7 mouse cellular contexts compared by ENCODE assay signal in genomic region chr4:35099210-35099864, GRCm38 (mm10). TPM values are rescaled to one million over a fixed set of nuclear protein-coding genes. Genes with fewer than 3 reads are reported as not detected.
A peak's percentile ranks its signal among the peaks of the same experiment; 100 is the strongest.
DNase-seq lines count a peak whose midpoint lies in the region; ATAC-seq and TF ChIP-seq lines count a peak whose summit lies in the region.

No protein-coding gene starts in this region.

- peaks cover 25% of the 10 kb centered on the region; the same call in 1 of the 2 replicates for H3K4me1 ChIP-seq in lung, postnatal 0 days (ENCODE audit: insufficient read depth, low read depth, low read length)
- H3K4me1 ChIP-seq in forebrain, embryonic 11.5 days (replicated peaks; ENCODE audit: control insufficient read depth, insufficient read depth, low read length): peaks cover 15% of the 10 kb centered on the region
- peaks cover 31% of the 10 kb centered on the region for H3K4me1 ChIP-seq in liver, embryonic 11.5 days (replicated peaks; ENCODE audit: control insufficient read depth, insufficient read depth, low read length)
- peaks cover 34% of the 10 kb centered on the region for H3K4me1 ChIP-seq in stomach, embryonic 16.5 days (ENCODE audit: control insufficient read depth, insufficient read depth, low read length)

- peak overlapping the region; percentile 16 for H3K4me3 ChIP-seq in lung, postnatal 0 days (ENCODE audit: low read depth, low read length)
- H3K4me3 ChIP-seq in forebrain, embryonic 11.5 days (ENCODE audit: low read depth, low read length): peak overlapping the region; percentile 26
- peak overlapping the region; percentile 44 for H3K4me3 ChIP-seq in liver, embryonic 11.5 days (ENCODE audit: low read depth, low read length)
- peak overlapping the region; percentile 42 for H3K4me3 ChIP-seq in stomach, embryonic 16.5 days (replicated peaks; ENCODE audit: low read length)

- peak overlapping the region; percentile 52 for H3K4me2 ChIP-seq in lung, postnatal 0 days (replicated peaks; ENCODE audit: low read depth, low read length)
- peak overlapping the region; percentile 61 for H3K4me2 ChIP-seq in forebrain, embryonic 11.5 days (ENCODE audit: low read depth, low read length, severe bottlenecking)
- peak overlapping the region; percentile 79 for H3K4me2 ChIP-seq in liver, embryonic 11.5 days
- H3K4me2 ChIP-seq in stomach, embryonic 16.5 days (ENCODE audit: low read depth, low read length): peak overlapping the region; percentile 63

- TF ChIP-seq EP300 in lung, postnatal 0 days (IDR thresholded peaks at IDR 0.05): no peak; the same call in 1 of the 2 replicates

- H3K36me3 ChIP-seq in lung, postnatal 0 days (ENCODE audit: insufficient read depth, low read length): no peaks in the 10 kb centered on the region
- H3K36me3 ChIP-seq in forebrain, embryonic 11.5 days (ENCODE audit: control insufficient read depth, insufficient read depth, low read length): no peaks in the 10 kb centered on the region
- H3K36me3 ChIP-seq in liver, embryonic 11.5 days (ENCODE audit: control insufficient read depth, insufficient read depth, low read length): no peaks in the 10 kb centered on the region
- no peaks in the 10 kb centered on the region for H3K36me3 ChIP-seq in stomach, embryonic 16.5 days (ENCODE audit: control insufficient read depth, insufficient read depth, low read length)

- no peak overlapping the region for H3K9ac ChIP-seq in lung, postnatal 0 days (replicated peaks; ENCODE audit: low read depth)
- H3K9ac ChIP-seq in forebrain, embryonic 11.5 days (ENCODE audit: low read length): peak overlapping the region; percentile 29
- H3K9ac ChIP-seq in liver, embryonic 11.5 days (ENCODE audit: low read depth, low read length): no peak overlapping the region; the same call in 1 of the 2 replicates
- peak overlapping the region; percentile 59; the same call in 1 of the 2 replicates for H3K9ac ChIP-seq in stomach, embryonic 16.5 days (ENCODE audit: low read length)

- peak overlapping the region; percentile 54; the same call in 1 of the 2 replicates for H3K27ac ChIP-seq in lung, postnatal 0 days (ENCODE audit: low read length)
- 0 out of 2 replicates have a peak overlapping the region, but pooled peaks have one; percentile 37 for H3K27ac ChIP-seq in forebrain, embryonic 11.5 days (ENCODE audit: low read depth, low read length)
- no peak overlapping the region for H3K27ac ChIP-seq in liver, embryonic 11.5 days (ENCODE audit: low read depth, low read length)
- H3K27ac ChIP-seq in stomach, embryonic 16.5 days (ENCODE audit: low read length): peak overlapping the region; percentile 91

- 18% methylated on average over 17 of the region's 17 CpGs for WGBS in lung, postnatal 0 days
- 22% methylated on average over 17 of the region's 17 CpGs for WGBS in forebrain, embryonic 11.5 days
- WGBS in liver, embryonic 11.5 days: 29% methylated on average over 17 of the region's 17 CpGs
- 15% methylated on average over 17 of the region's 17 CpGs for WGBS in stomach, embryonic 16.5 days

- no peaks in the 10 kb centered on the region for H3K9me3 ChIP-seq in lung, postnatal 0 days (ENCODE audit: low read length)
- no peaks in the 10 kb centered on the region for H3K9me3 ChIP-seq in forebrain, embryonic 11.5 days (ENCODE audit: control insufficient read depth, low read length)
- H3K9me3 ChIP-seq in liver, embryonic 11.5 days (ENCODE audit: control insufficient read depth, low read length): no peaks in the 10 kb centered on the region
- no peaks in the 10 kb centered on the region for H3K9me3 ChIP-seq in stomach, embryonic 16.5 days (replicated peaks; ENCODE audit: control insufficient read depth, low read length)

- ATAC-seq in lung, postnatal 0 days: no peak
- peak; percentile 54 for ATAC-seq in forebrain, embryonic 11.5 days (replicated peaks; ENCODE audit: low FRiP score)
- ATAC-seq in liver, embryonic 11.5 days (replicated peaks; ENCODE audit: low FRiP score): no peak
- ATAC-seq in stomach, embryonic 16.5 days (ENCODE audit: insufficient read depth, low FRiP score): no peak

- no peak for TF ChIP-seq CTCF in lung, postnatal 0 days (IDR thresholded peaks at IDR 0.05)

- DNase-seq in lung, postnatal 0 days (ENCODE audit: low spot score): peak; percentile 39
- DNase-seq in lung, adult 18-20 months: no peak
- peak; percentile 65 for DNase-seq in forebrain, embryonic 11.5 days (ENCODE audit: low spot score)
- DNase-seq in liver, embryonic 11.5 days (ENCODE audit: low spot score): no peak
- no peak for DNase-seq in adrenal gland, postnatal 10 days
- DNase-seq in layer of hippocampus, adult 11-12 months (ENCODE audit: low spot score): no peak

- no peaks in the 10 kb centered on the region for H3K27me3 ChIP-seq in lung, postnatal 0 days (replicated peaks; ENCODE audit: insufficient read depth, low read length)
- no peaks in the 10 kb centered on the region for H3K27me3 ChIP-seq in forebrain, embryonic 11.5 days (ENCODE audit: control insufficient read depth, insufficient read depth, low read length)
- no peaks in the 10 kb centered on the region for H3K27me3 ChIP-seq in liver, embryonic 11.5 days (replicated peaks; ENCODE audit: control insufficient read depth, insufficient read depth, low read length)
- no peaks in the 10 kb centered on the region for H3K27me3 ChIP-seq in stomach, embryonic 16.5 days (ENCODE audit: control insufficient read depth, insufficient read depth, low read length)

RNA-seq across cellular contexts. Expression of gene Ifnk, which starts 52.5 kb away (rescaled TPM):
- polyA plus RNA-seq in lung, postnatal 0 days (2015; fragmentation: Nextera tagmentation; extraction: Ambion mirVana): 0.16 and 0.18 TPM in 2 replicates
- 0.56 TPM in 1 of 2 replicates, not detected in the other for polyA plus RNA-seq in forebrain, embryonic 11.5 days (2014; fragmentation: Nextera tagmentation; extraction: Ambion mirVana)
- 0.39 TPM in 1 of 2 replicates, not detected in the other for polyA plus RNA-seq in liver, embryonic 11.5 days (2014; fragmentation: Nextera tagmentation; extraction: Ambion mirVana)
- polyA plus RNA-seq in stomach, embryonic 16.5 days (2015; fragmentation: Nextera tagmentation; extraction: Ambion mirVana): 0.30 and 0.34 TPM in 2 replicates
- total RNA-seq in adrenal gland, postnatal 10 days (2021): not detected

RNA-seq across cellular contexts. Expression of gene Mob3b, which starts 57.9 kb away (rescaled TPM):
- polyA plus RNA-seq in lung, postnatal 0 days (2015; fragmentation: Nextera tagmentation; extraction: Ambion mirVana): 14.7 and 14.8 TPM in 2 replicates
- 18.9 and 20.0 TPM in 2 replicates for polyA plus RNA-seq in forebrain, embryonic 11.5 days (2014; fragmentation: Nextera tagmentation; extraction: Ambion mirVana)
- 6.7 and 7.6 TPM in 2 replicates for polyA plus RNA-seq in liver, embryonic 11.5 days (2014; fragmentation: Nextera tagmentation; extraction: Ambion mirVana)
- polyA plus RNA-seq in stomach, embryonic 16.5 days (2015; fragmentation: Nextera tagmentation; extraction: Ambion mirVana): 24.3 and 26.8 TPM in 2 replicates
- total RNA-seq in adrenal gland, postnatal 10 days (2021): 10 to 100 TPM; 20.9 to 24.1 TPM

Comparison
In these comparisons a context has a peak if more than half of its experiments do, and no peak if none do; other contexts are left out.
1. DNase-seq: peak in lung, postnatal 0 days (single experiment) and forebrain, embryonic 11.5 days (single experiment); none in lung, adult 18-20 months (0 of 2), liver, embryonic 11.5 days (single experiment), adrenal gland, postnatal 10 days (single experiment) and layer of hippocampus, adult 11-12 months (single experiment).
2. H3K9ac ChIP-seq: peak in forebrain, embryonic 11.5 days (single experiment) and stomach, embryonic 16.5 days (single experiment); none in lung, postnatal 0 days (single experiment) and liver, embryonic 11.5 days (single experiment).
3. Peak in every context shown above with its lines, with median percentiles within 50 percentile points of each other: H3K4me2 ChIP-seq and H3K4me3 ChIP-seq.